Mouse (Mus musculus): Measurements from ENCODE around the gene Olfr1393.
A peak's percentile ranks its signal among the peaks of the same experiment; 100 is the strongest.

Gene Olfr1393

GRCm38 (mm10) chr11:49278222-49278621 is at the start of gene Olfr1393:
TSS of gene Olfr1393 (plus strand) at chr11:49278304.
- no peak for DNase-seq (ENCODE audit: low read depth, low spot score)

DNA sequence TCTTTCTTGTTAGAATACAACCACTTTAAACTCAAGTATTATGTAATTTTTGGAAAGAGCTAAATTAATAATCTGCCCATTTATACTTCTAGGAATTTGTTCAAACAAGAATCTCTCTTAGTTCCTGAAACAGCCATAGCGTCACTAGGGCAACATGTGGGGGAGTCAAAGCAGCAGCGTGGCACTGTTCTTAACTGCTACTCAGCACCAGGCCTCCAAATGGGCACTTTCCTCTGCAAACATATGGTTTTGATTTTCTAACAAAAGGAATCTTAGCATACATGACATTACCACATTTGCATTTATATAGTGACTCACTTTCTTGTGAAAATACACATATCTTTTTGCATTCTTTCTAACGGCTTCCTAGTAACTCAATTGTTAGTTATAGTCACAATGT is 45.3 kb upstream of the Olfr1393 start:
- DNase-seq (ENCODE audit: low read depth, low spot score), result no peak

GRCm38 (mm10) chr11:49235459-49236207 is 42.5 kb upstream of the Olfr1393 start:
- DNase-seq (ENCODE audit: low read depth, low spot score), result no peak

GRCm38 (mm10) chr11:49236891-49237290 is 41.2 kb upstream of the Olfr1393 start:
- no peak for DNase-seq (ENCODE audit: low read depth, low spot score)

- no peak for DNase-seq (ENCODE audit: low read depth, low spot score)
Observed at GRCm38 (mm10) chr11:49237532-49237931, 40.6 kb upstream of the Olfr1393 start.

DNA sequence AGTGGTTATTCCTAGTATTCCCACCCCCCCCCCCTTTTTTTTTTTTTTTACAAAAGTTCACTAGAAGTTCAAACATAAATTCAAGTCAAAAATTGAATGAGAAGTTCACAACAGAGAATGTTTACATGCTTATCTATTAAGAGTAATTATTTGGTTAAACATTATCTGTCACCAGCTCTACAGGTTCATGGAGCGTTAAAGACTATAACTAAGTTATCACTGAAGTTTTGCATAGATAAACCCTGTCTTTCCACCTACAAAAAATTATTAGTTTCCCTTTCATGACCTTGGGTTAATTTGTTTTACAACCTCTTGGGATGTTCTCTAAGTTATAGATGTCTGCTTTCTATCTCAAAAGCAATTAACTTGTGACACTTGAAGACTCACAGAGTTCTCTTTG is 37.8 kb upstream of the Olfr1393 start:
- no peak for DNase-seq (ENCODE audit: low read depth, low spot score)

DNA sequence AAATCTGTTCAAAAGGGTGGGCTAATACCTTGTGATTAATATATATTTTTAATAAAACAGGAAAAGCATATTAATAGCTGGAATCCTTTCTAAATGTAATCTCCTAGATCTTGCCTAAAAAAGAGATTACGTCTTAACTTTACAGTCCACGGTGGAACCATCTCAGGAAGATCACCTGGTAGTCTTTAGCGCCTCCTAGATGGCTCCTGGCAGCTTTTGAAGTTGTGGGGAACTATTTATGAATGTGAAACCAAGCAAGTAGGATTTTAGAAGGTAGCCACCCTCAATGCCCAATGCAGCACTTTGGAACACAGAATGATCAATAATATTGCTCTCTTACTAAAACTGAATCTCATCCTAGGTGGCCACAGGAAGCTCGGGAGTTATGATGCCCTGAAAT is 37.2 kb upstream of the Olfr1393 start:
- no peak for DNase-seq (ENCODE audit: low read depth, low spot score)

DNA sequence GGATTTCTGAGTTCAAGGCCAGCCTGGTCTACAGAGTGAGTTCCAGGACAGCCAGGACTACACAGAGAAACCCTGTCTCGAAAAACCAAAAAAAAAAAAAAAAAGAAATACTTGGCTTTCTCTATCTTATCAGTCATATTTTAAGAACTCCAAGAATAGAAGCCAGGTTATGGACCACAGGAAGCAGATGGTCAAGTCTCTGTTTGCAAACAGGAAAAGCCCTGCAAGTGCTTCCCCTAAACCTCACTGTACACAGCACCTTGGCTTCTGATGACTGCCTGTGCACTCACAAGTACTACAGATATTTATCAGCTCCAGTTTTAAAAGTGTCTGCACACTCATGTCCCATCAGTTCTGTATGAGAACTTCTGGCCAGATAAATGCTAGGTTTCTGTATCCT is 36.6 kb upstream of the Olfr1393 start:
- no peak for DNase-seq (ENCODE audit: low read depth, low spot score)

DNA sequence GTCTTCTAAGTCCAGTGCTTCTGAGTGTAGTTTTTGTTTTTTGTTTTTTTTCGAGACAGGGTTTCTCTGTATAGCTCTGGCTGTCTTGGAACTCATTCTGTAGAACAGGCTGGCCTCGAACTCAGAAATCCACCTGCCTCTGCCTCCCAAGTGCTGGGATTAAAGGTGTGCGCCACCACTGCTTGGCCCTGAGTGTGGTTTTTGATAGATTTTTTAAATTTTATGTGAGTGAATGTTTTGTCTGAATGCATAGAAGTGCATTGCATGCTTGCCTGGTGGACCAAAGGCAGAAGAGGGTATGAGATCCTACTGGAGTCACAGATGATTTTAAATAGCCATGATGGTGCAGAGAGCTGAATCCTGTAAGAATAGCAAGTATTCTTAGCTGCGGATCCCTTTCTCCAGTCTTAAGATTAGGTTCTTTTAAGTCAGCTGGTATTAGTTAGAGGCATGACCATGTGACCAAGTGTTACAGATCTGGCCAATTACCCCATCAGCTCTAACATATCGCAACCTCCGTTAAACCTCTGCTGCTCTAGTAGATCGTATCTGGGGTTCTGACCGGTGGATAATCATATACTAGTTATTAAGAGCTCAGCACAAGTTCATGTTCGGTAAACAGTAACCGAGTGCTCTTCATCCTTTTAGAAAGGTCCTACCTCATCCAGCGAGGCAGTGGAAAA is 35.0 kb upstream of the Olfr1393 start:
- DNase-seq (ENCODE audit: low read depth, low spot score), result no peak

- DNase-seq (ENCODE audit: low read depth, low spot score), result peak; percentile 83
Observed at GRCm38 (mm10) chr11:49243727-49244594, 34.1 kb upstream of the Olfr1393 start, which contains the start of gene Mgat1. TSS of gene Mgat1 (plus strand) at chr11:49244191.

- DNase-seq (ENCODE audit: low read depth, low spot score), result no peak
Observed at GRCm38 (mm10) chr11:49244595-49244930, 33.5 kb upstream of the Olfr1393 start.

GRCm38 (mm10) chr11:49245176-49245575 is 32.9 kb upstream of the Olfr1393 start:
- no peak for DNase-seq (ENCODE audit: low read depth, low spot score)

- DNase-seq (ENCODE audit: low read depth, low spot score), result no peak
Observed at GRCm38 (mm10) chr11:49245634-49246415, 32.3 kb upstream of the Olfr1393 start.

- no peak for DNase-seq (ENCODE audit: low read depth, low spot score)
Observed at GRCm38 (mm10) chr11:49246523-49246922, 31.6 kb upstream of the Olfr1393 start.

DNA sequence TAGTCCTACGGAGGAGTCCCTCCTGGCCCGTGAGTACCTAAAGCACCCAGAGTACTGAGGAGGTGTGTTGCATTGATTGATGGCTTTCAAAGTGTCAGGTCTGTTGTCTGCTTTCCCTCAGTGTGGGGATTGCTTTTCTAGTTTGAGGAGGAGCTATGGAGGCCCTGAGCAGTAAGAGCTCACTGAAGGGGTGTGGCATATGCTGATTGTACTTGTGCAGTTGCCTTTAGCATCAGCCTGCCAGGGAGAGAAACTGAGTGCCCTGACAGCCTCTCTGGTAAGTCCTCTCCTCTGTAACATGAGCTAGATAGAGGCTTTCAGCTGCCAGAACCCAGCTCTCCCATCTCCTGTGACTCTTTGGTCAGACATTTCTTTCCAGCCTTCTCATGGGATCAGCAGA is 30.8 kb upstream of the Olfr1393 start:
- no peak for DNase-seq (ENCODE audit: low read depth, low spot score)

GRCm38 (mm10) chr11:49248226-49248973 is 29.7 kb upstream of the Olfr1393 start:
- DNase-seq (ENCODE audit: low read depth, low spot score), result no peak

DNA sequence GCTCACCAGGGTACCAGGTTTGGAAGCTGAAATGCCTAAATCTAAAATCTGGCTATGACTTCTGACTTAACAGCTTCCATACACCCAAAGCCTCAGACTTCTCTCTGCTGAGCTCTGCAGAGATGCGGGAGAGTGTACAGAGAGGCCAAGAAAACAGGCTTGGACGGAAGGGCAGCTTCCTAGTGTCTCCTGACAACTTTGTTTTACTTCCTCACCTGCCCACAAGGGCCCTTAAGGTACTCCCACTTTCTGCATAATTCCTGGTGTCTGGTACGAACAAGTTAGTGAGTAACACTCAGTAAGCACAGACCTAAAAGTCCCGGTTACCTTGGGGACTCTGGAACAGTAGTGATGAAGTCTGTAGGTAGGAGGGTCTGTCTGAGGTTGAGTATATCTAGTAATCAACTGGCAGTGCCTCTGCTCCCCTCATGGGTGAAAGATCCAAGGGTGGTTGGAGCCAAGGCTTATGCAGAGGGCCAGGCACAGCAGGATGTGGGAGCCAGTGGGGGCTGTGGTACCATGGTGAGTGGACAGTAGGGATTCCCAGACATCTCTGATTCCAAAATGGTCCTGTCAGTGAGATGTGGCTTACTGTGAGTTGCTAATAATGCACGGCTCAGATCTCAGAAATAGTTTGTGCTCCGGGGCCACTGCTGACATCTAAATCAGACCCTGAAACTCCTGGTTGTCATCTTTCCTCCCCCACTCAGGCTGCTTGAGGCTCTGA is 29.0 kb upstream of the Olfr1393 start:
- DNase-seq (ENCODE audit: low read depth, low spot score), result no peak

GRCm38 (mm10) chr11:49249811-49250421 is 28.2 kb upstream of the Olfr1393 start:
- DNase-seq (ENCODE audit: low read depth, low spot score), result no peak
